Mouse (Mus musculus): ENCODE results near the gene Hmgb2. TPM values are rescaled to one million over a fixed set of nuclear protein-coding genes. Genes with fewer than 3 reads are reported as not detected.

Hmgb2 gene
- 6.3 and 6.5 TPM in 2 replicates for polyA plus RNA-seq (2012; rRNA removed)

GRCm38 (mm10) chr8:57511316-57512118, at the start of gene Hmgb2:
TSS of gene Hmgb2 (plus strand) at chr8:57511907.
- TF ChIP-seq POLR2A (IDR thresholded peaks at IDR 0.05; ENCODE audit: extremely low read depth, insufficient read depth, low read length) (peak; percentile 82), CTCF (IDR thresholded peaks at IDR 0.05; ENCODE audit: extremely low read depth, insufficient read depth, low read length) (no peak)
- peak within 1 kb of the TSS; percentile 63 for H3K4me3 ChIP-seq (ENCODE audit: insufficient read depth, low read length)
- H3K27ac ChIP-seq (ENCODE audit: insufficient read depth, low read length) = peak within 1 kb of the TSS; percentile 14; the same call in 1 of the 2 replicates
- H3K4me1 ChIP-seq (ENCODE audit: control insufficient read depth, insufficient read depth, low read length) = no peaks in the 10 kb centered on the region

- no peaks in the 10 kb centered on the region for H3K4me1 ChIP-seq (ENCODE audit: control insufficient read depth, insufficient read depth, low read length)
- TF ChIP-seq POLR2A (IDR thresholded peaks at IDR 0.05; ENCODE audit: extremely low read depth, insufficient read depth, low read length) (no peak), CTCF (IDR thresholded peaks at IDR 0.05; ENCODE audit: extremely low read depth, insufficient read depth, low read length) (no peak)
- H3K4me3 ChIP-seq (ENCODE audit: insufficient read depth, low read length) = no peak overlapping the region
- no peak overlapping the region for H3K27ac ChIP-seq (ENCODE audit: insufficient read depth, low read length)
Observed at GRCm38 (mm10) chr8:57462839-57463238, 48.9 kb upstream of the Hmgb2 start.

GRCm38 (mm10) chr8:57463757-57464156, 48.0 kb upstream of the Hmgb2 start:
- H3K4me3 ChIP-seq (ENCODE audit: insufficient read depth, low read length) = no peak overlapping the region

GRCm38 (mm10) chr8:57468624-57469023, 43.1 kb upstream of the Hmgb2 start:
- no peaks in the 10 kb centered on the region for H3K4me1 ChIP-seq (ENCODE audit: control insufficient read depth, insufficient read depth, low read length)
- no peak overlapping the region for H3K27ac ChIP-seq (ENCODE audit: insufficient read depth, low read length)
- TF ChIP-seq CTCF (IDR thresholded peaks at IDR 0.05; ENCODE audit: extremely low read depth, insufficient read depth, low read length) = no peak
- TF ChIP-seq POLR2A (IDR thresholded peaks at IDR 0.05; ENCODE audit: extremely low read depth, insufficient read depth, low read length) = no peak
- H3K4me3 ChIP-seq (ENCODE audit: insufficient read depth, low read length) = no peak overlapping the region

More at GRCm38 (mm10) chr8:57463757-57464156, 48.0 kb upstream of the Hmgb2 start:
- TF ChIP-seq POLR2A (IDR thresholded peaks at IDR 0.05; ENCODE audit: extremely low read depth, insufficient read depth, low read length) (no peak), CTCF (IDR thresholded peaks at IDR 0.05; ENCODE audit: extremely low read depth, insufficient read depth, low read length) (no peak)
- H3K27ac ChIP-seq (ENCODE audit: insufficient read depth, low read length) = no peak overlapping the region
- H3K4me1 ChIP-seq (ENCODE audit: control insufficient read depth, insufficient read depth, low read length) = no peaks in the 10 kb centered on the region

GRCm38 (mm10) chr8:57470863-57471262, 40.8 kb upstream of the Hmgb2 start:
- TF ChIP-seq POLR2A (IDR thresholded peaks at IDR 0.05; ENCODE audit: extremely low read depth, insufficient read depth, low read length) (no peak), CTCF (IDR thresholded peaks at IDR 0.05; ENCODE audit: extremely low read depth, insufficient read depth, low read length) (no peak)
- Histone ChIP-seq H3K4me3 (ENCODE audit: insufficient read depth, low read length) (no peak overlapping the region), H3K4me1 (ENCODE audit: control insufficient read depth, insufficient read depth, low read length) (no peaks in the 10 kb centered on the region), H3K27ac (ENCODE audit: insufficient read depth, low read length) (no peak overlapping the region)

GRCm38 (mm10) chr8:57473751-57474150, 38.0 kb upstream of the Hmgb2 start:
- Histone ChIP-seq H3K27ac (ENCODE audit: insufficient read depth, low read length) (no peak overlapping the region), H3K4me1 (ENCODE audit: control insufficient read depth, insufficient read depth, low read length) (no peaks in the 10 kb centered on the region), H3K4me3 (ENCODE audit: insufficient read depth, low read length) (no peak overlapping the region)
- TF ChIP-seq CTCF (IDR thresholded peaks at IDR 0.05; ENCODE audit: extremely low read depth, insufficient read depth, low read length) (no peak), POLR2A (IDR thresholded peaks at IDR 0.05; ENCODE audit: extremely low read depth, insufficient read depth, low read length) (no peak)

GRCm38 (mm10) chr8:57478406-57478805, 33.3 kb upstream of the Hmgb2 start:
- Histone ChIP-seq H3K4me1 (ENCODE audit: control insufficient read depth, insufficient read depth, low read length) (no peaks in the 10 kb centered on the region), H3K4me3 (ENCODE audit: insufficient read depth, low read length) (no peak overlapping the region), H3K27ac (ENCODE audit: insufficient read depth, low read length) (no peak overlapping the region)
- TF ChIP-seq POLR2A (IDR thresholded peaks at IDR 0.05; ENCODE audit: extremely low read depth, insufficient read depth, low read length) (no peak), CTCF (IDR thresholded peaks at IDR 0.05; ENCODE audit: extremely low read depth, insufficient read depth, low read length) (no peak)

- H3K4me1 ChIP-seq (ENCODE audit: control insufficient read depth, insufficient read depth, low read length) = no peaks in the 10 kb centered on the region
- H3K27ac ChIP-seq (ENCODE audit: insufficient read depth, low read length) = no peak overlapping the region
- H3K4me3 ChIP-seq (ENCODE audit: insufficient read depth, low read length) = no peak overlapping the region
- no peak for TF ChIP-seq CTCF (IDR thresholded peaks at IDR 0.05; ENCODE audit: extremely low read depth, insufficient read depth, low read length)
- TF ChIP-seq POLR2A (IDR thresholded peaks at IDR 0.05; ENCODE audit: extremely low read depth, insufficient read depth, low read length) = no peak
Observed at GRCm38 (mm10) chr8:57479700-57480099, 32.0 kb upstream of the Hmgb2 start.

- no peaks in the 10 kb centered on the region; the same call in 1 of the 2 replicates for H3K4me1 ChIP-seq (ENCODE audit: control insufficient read depth, insufficient read depth, low read length)
- no peak overlapping the region for H3K4me3 ChIP-seq (ENCODE audit: insufficient read depth, low read length)
- no peak for TF ChIP-seq CTCF (IDR thresholded peaks at IDR 0.05; ENCODE audit: extremely low read depth, insufficient read depth, low read length)
- no peak for TF ChIP-seq POLR2A (IDR thresholded peaks at IDR 0.05; ENCODE audit: extremely low read depth, insufficient read depth, low read length)
- no peak overlapping the region for H3K27ac ChIP-seq (ENCODE audit: insufficient read depth, low read length)
Observed at GRCm38 (mm10) chr8:57480606-57481005, 31.1 kb upstream of the Hmgb2 start.

Measured in cortical plate, adult 2 months (tissue).